Mouse (Mus musculus) thymus, postnatal 25 days (tissue): ENCODE measurements around the gene Camta1.
A peak's percentile ranks its signal among the peaks of the same experiment; 100 is the strongest.

Experiments used
- DNase-seq: peaks from one replicate; pipeline ENCODE4 v3.0.0; 2022

Gene Camta1

GRCm38 (mm10) chr4:151860441-151861331, 990 bp downstream of the Camta1 start:
- peak; percentile 63 for DNase-seq

- no peak for DNase-seq
Measured at GRCm38 (mm10) chr4:151859275-151859674, 2.4 kb downstream of the Camta1 start.

- no peak for DNase-seq
Measured at GRCm38 (mm10) chr4:151853949-151854348, 7.7 kb downstream of the Camta1 start.

GRCm38 (mm10) chr4:151851179-151851578, 10.5 kb downstream of the Camta1 start:
- DNase-seq: peak; percentile 65

- no peak for DNase-seq
Measured at GRCm38 (mm10) chr4:151842591-151842990, 19.1 kb downstream of the Camta1 start.

- no peak for DNase-seq
Measured at GRCm38 (mm10) chr4:151838518-151838917, 23.2 kb downstream of the Camta1 start.

- DNase-seq: no peak
Measured at GRCm38 (mm10) chr4:151835860-151836259, 25.8 kb downstream of the Camta1 start.

- DNase-seq: no peak
Measured at GRCm38 (mm10) chr4:151834536-151834935, 27.1 kb downstream of the Camta1 start.

- no peak for DNase-seq
Measured at GRCm38 (mm10) chr4:151833940-151834449, 27.7 kb downstream of the Camta1 start.

- DNase-seq: no peak
Measured at GRCm38 (mm10) chr4:151827840-151828239, 33.8 kb downstream of the Camta1 start.

GRCm38 (mm10) chr4:151827356-151827755, 34.3 kb downstream of the Camta1 start:
- no peak for DNase-seq

- no peak for DNase-seq
Measured at GRCm38 (mm10) chr4:151823963-151824362, 37.7 kb downstream of the Camta1 start.

GRCm38 (mm10) chr4:151822986-151823385, 38.7 kb downstream of the Camta1 start:
- no peak for DNase-seq

- DNase-seq: no peak
Measured at GRCm38 (mm10) chr4:151817981-151818766, 43.5 kb downstream of the Camta1 start.

- DNase-seq: no peak
Measured at GRCm38 (mm10) chr4:151813711-151814110, 48.0 kb downstream of the Camta1 start.

- no peak for DNase-seq
Measured at GRCm38 (mm10) chr4:151805685-151806084, 56.0 kb downstream of the Camta1 start.

- DNase-seq: no peak
Measured at GRCm38 (mm10) chr4:151805046-151805445, 56.6 kb downstream of the Camta1 start.

- DNase-seq: no peak
Measured at GRCm38 (mm10) chr4:151804208-151804607, 57.5 kb downstream of the Camta1 start.

- DNase-seq: no peak
Measured at GRCm38 (mm10) chr4:151798630-151799029, 63.0 kb downstream of the Camta1 start.

GRCm38 (mm10) chr4:151793694-151794093, 68.0 kb downstream of the Camta1 start:
- no peak for DNase-seq

GRCm38 (mm10) chr4:151786946-151787705, 74.5 kb downstream of the Camta1 start:
- DNase-seq: no peak

- DNase-seq: no peak
Measured at GRCm38 (mm10) chr4:151780511-151780910, 81.2 kb downstream of the Camta1 start.

- no peak for DNase-seq
Measured at GRCm38 (mm10) chr4:151779962-151780459, 81.7 kb downstream of the Camta1 start.
